Mouse (Mus musculus): ENCODE results near the gene Got1. TPM values are rescaled to one million over a fixed set of nuclear protein-coding genes. Genes with fewer than 3 reads are reported as not detected.

Gene Got1
- total and polyA plus RNA-seq, 3 experiments, result 131 to 228 (median 176) TPM

GRCm38 (mm10) chr19:43467927-43468685, 56.3 kb downstream of the Got1 start:
- Histone ChIP-seq H3K27ac (ENCODE audit: insufficient read depth, low read depth) (no peak overlapping the region), H3K79me2 (replicated peaks; ENCODE audit: control insufficient read depth, extremely low read depth, insufficient read depth, poor library complexity, severe bottlenecking) (no peaks in the 10 kb centered on the region), H3K4me2 (ENCODE audit: insufficient read depth, low read depth, poor library complexity, severe bottlenecking) (no peak overlapping the region), H3K9me3 (replicated peaks; ENCODE audit: low read length) (no peaks in the 10 kb centered on the region), H3K9ac (ENCODE audit: insufficient read depth, low read depth) (no peak overlapping the region), H3K4me3 (replicated peaks in 1 of 3; ENCODE audit: low read depth in 2 of 3, low read length in 2 of 3, poor library complexity in 1 of 3) (no peak overlapping the region), H3K27me3 (replicated peaks) (no peaks in the 10 kb centered on the region), H3K4me1 (ENCODE audit: control insufficient read depth in 1 of 2, insufficient read depth in 2 of 2) (peaks cover 2 to 50% of the 10 kb centered on the region in 2 experiments; a peak in 2 of 4 replicates), H3K36me3 (replicated peaks in 1 of 2; ENCODE audit: control insufficient read depth in 1 of 2, insufficient read depth in 1 of 2, low read length in 1 of 2) (no peaks in the 10 kb centered on the region)
- TF ChIP-seq UBTF (IDR thresholded peaks at IDR 0.05; ENCODE audit: low read depth, low read length), result no peak
- TF ChIP-seq MXI1 (IDR thresholded peaks at IDR 0.05; ENCODE audit: low read depth, low read length), result no peak
- no peak for TF ChIP-seq NRF1 (IDR thresholded peaks at IDR 0.05; ENCODE audit: low read depth, low read length)
- no peak for TF ChIP-seq SMC3 (IDR thresholded peaks at IDR 0.05; ENCODE audit: low read depth, low read length)
- no peak for TF ChIP-seq POLR2A (IDR thresholded peaks at IDR 0.05; ENCODE audit: low read depth, low read length)
- no peak for TF ChIP-seq RCOR1 (conservative IDR thresholded peaks at IDR 0.05; ENCODE audit: low read depth, low read length)
- no peak for DNase-seq (ENCODE audit: extremely low read depth)
- dilution Hi-C loops (cut with MboI; ENCODE audit: extremely low pct_ligation_motif_present, extremely low pct_unique_long_range_greater_than_20kb, low sequenced_read_pairs), result no loop called here
- in situ Hi-C loops (cut with MboI; ENCODE audit: low pct_ligation_motif_present, low pct_unique_long_range_greater_than_20kb, low sequenced_read_pairs), result no loop called here

GRCm38 (mm10) chr19:43465601-43466255, 58.7 kb downstream of the Got1 start:
- no peak for DNase-seq (ENCODE audit: extremely low read depth)
- TF ChIP-seq ZNF384 (IDR thresholded peaks at IDR 0.05; ENCODE audit: low read depth, low read length), result no peak
- TF ChIP-seq TCF12 (IDR thresholded peaks at IDR 0.05; ENCODE audit: low read depth, low read length), result no peak
- no peak for TF ChIP-seq CHD1 (IDR thresholded peaks at IDR 0.05; ENCODE audit: low read depth, low read length)
- TF ChIP-seq NRF1 (IDR thresholded peaks at IDR 0.05; ENCODE audit: low read depth, low read length), result no peak
- TF ChIP-seq PAX5 (IDR thresholded peaks at IDR 0.05; ENCODE audit: low read length), result no peak
- TF ChIP-seq POLR2A (IDR thresholded peaks at IDR 0.05; ENCODE audit: low read depth, low read length), result no peak
- no peak for TF ChIP-seq ETS1 (conservative IDR thresholded peaks at IDR 0.05; ENCODE audit: low read depth, low read length)
- TF ChIP-seq BHLHE40 (IDR thresholded peaks at IDR 0.05; ENCODE audit: low read depth, low read length), result no peak
- TF ChIP-seq JUND (conservative IDR thresholded peaks at IDR 0.05; ENCODE audit: low read depth, low read length), result no peak
- no peak for TF ChIP-seq POLR2AphosphoS2 (IDR thresholded peaks at IDR 0.05; ENCODE audit: low read depth, low read length)
- no peak for TF ChIP-seq E2F4 (IDR thresholded peaks at IDR 0.05; ENCODE audit: insufficient replicate concordance, low read depth, low read length)
- H3K4me1 ChIP-seq (ENCODE audit: control insufficient read depth in 1 of 2, insufficient read depth in 2 of 2), result peaks cover 2 to 39% of the 10 kb centered on the region in 2 experiments; a peak in 2 of 4 replicates
- no peak overlapping the region for H3K4me2 ChIP-seq (ENCODE audit: insufficient read depth, low read depth, poor library complexity, severe bottlenecking)
- no peak overlapping the region for H3K4me3 ChIP-seq (replicated peaks in 1 of 3; ENCODE audit: low read depth in 2 of 3, low read length in 2 of 3, poor library complexity in 1 of 3)
- H3K79me2 ChIP-seq (replicated peaks; ENCODE audit: control insufficient read depth, extremely low read depth, insufficient read depth, poor library complexity, severe bottlenecking), result no peaks in the 10 kb centered on the region
- no peaks in the 10 kb centered on the region for H3K27me3 ChIP-seq (replicated peaks)
- peaks cover 2% of the 10 kb centered on the region for H3K9me3 ChIP-seq (replicated peaks; ENCODE audit: low read length)
- H3K9ac ChIP-seq (ENCODE audit: insufficient read depth, low read depth), result no peak overlapping the region
- no peak overlapping the region for H3K27ac ChIP-seq (ENCODE audit: insufficient read depth, low read depth)
- in situ Hi-C loops (cut with MboI; ENCODE audit: low pct_ligation_motif_present, low pct_unique_long_range_greater_than_20kb, low sequenced_read_pairs) (no loop called here), dilution Hi-C loops (cut with MboI; ENCODE audit: extremely low pct_ligation_motif_present, extremely low pct_unique_long_range_greater_than_20kb, low sequenced_read_pairs) (no loop called here)
- no peaks in the 10 kb centered on the region for H3K36me3 ChIP-seq (replicated peaks in 1 of 2; ENCODE audit: control insufficient read depth in 1 of 2, insufficient read depth in 1 of 2, low read length in 1 of 2)
